10 mouse cellular contexts compared by ENCODE assay signal in genomic region chr12:109617126-109617525, GRCm38 (mm10). TPM values are rescaled to one million over a fixed set of nuclear protein-coding genes. Genes with fewer than 3 reads are reported as not detected.
DNase-seq lines count a peak whose midpoint lies in the region; ATAC-seq and TF ChIP-seq lines count a peak whose summit lies in the region.
"Had no signal": no experiment of that assay in that cellular context is flagged by ENCODE, and none has a peak within 500 bp of the region (broad histone marks: within the 10 kb centered on the region; RNA-seq: fewer than 3 reads in every experiment).

No protein-coding gene starts in this region.

- ATAC-seq in intestine, embryonic 14.5 days (replicated peaks; ENCODE audit: low FRiP score, low TSS enrichment, low read depth) = no peak
- ATAC-seq in intestine, postnatal 0 days = no peak
- ATAC-seq in embryonic facial prominence, embryonic 11.5 days (replicated peaks; ENCODE audit: insufficient number of reproducible peaks, low FRiP score, low TSS enrichment, low read depth) = peak; percentile 47; the same call in 1 of the 2 replicates
- 0 out of 2 replicates have a peak, but pooled peaks have one; percentile 38 for ATAC-seq in hindbrain, embryonic 16.5 days
- ATAC-seq in megakaryocyte-erythroid progenitor cell, adult 5-6 weeks (replicated peaks; ENCODE audit: low FRiP score, low TSS enrichment, poor library complexity, severe bottlenecking) = no peak

- DNase-seq in intestine, embryonic 14.5 days (ENCODE audit: low spot score) = peak; percentile 51
- no peak for DNase-seq in embryonic facial prominence, embryonic 11.5 days (ENCODE audit: low spot score)
- peak; percentile 59 for DNase-seq in retina, embryonic 14.5 days (ENCODE audit: low spot score)
- DNase-seq in gastrocnemius, postnatal 25 days = no peak
- DNase-seq in heart, postnatal 36 days = no peak
- DNase-seq: kidney, postnatal 4 days; liver, embryonic 13.5 days had no signal

- no peak for TF ChIP-seq CTCF in intestine, postnatal 0 days (IDR thresholded peaks at IDR 0.05; ENCODE audit: low read depth)

- no peaks in the 10 kb centered on the region for H3K27me3 ChIP-seq in intestine, embryonic 14.5 days (replicated peaks; ENCODE audit: control insufficient read depth, insufficient read depth, low read length)
- H3K27me3 ChIP-seq in intestine, postnatal 0 days (replicated peaks; ENCODE audit: control insufficient read depth, insufficient read depth, low read length) = no peaks in the 10 kb centered on the region
- no peaks in the 10 kb centered on the region for H3K27me3 ChIP-seq in embryonic facial prominence, embryonic 11.5 days (ENCODE audit: control insufficient read depth, insufficient read depth, low read length)
- H3K27me3 ChIP-seq in hindbrain, embryonic 16.5 days (replicated peaks; ENCODE audit: control insufficient read depth, insufficient read depth, low read length) = no peaks in the 10 kb centered on the region

- no peak overlapping the region for H3K4me3 ChIP-seq in intestine, embryonic 14.5 days (ENCODE audit: low read depth, low read length)
- no peak overlapping the region for H3K4me3 ChIP-seq in intestine, postnatal 0 days (ENCODE audit: low read depth, low read length)
- H3K4me3 ChIP-seq in embryonic facial prominence, embryonic 11.5 days (ENCODE audit: low read depth, low read length) = no peak overlapping the region
- no peak overlapping the region for H3K4me3 ChIP-seq in hindbrain, embryonic 16.5 days (ENCODE audit: low read length)
- H3K4me3 ChIP-seq: liver, embryonic 13.5 days had no signal

- peaks cover 2% of the 10 kb centered on the region; the same call in 1 of the 2 replicates for H3K4me1 ChIP-seq in intestine, embryonic 14.5 days (replicated peaks; ENCODE audit: control insufficient read depth, insufficient read depth, low read length)
- no peaks in the 10 kb centered on the region for H3K4me1 ChIP-seq in intestine, postnatal 0 days (replicated peaks; ENCODE audit: control insufficient read depth, insufficient read depth, low read length)
- no peaks in the 10 kb centered on the region for H3K4me1 ChIP-seq in embryonic facial prominence, embryonic 11.5 days (ENCODE audit: control insufficient read depth, insufficient read depth, low read length)
- no peaks in the 10 kb centered on the region for H3K4me1 ChIP-seq in hindbrain, embryonic 16.5 days (ENCODE audit: control insufficient read depth, insufficient read depth, low read depth, low read length)
- H3K4me1 ChIP-seq: liver, embryonic 13.5 days had no signal

- 44% methylated on average over 15 of the region's 15 CpGs for WGBS in intestine, embryonic 14.5 days
- 48% methylated on average over 15 of the region's 15 CpGs for WGBS in intestine, postnatal 0 days
- WGBS in embryonic facial prominence, embryonic 11.5 days = 48% methylated on average over 15 of the region's 15 CpGs
- WGBS in hindbrain, embryonic 16.5 days = 20% methylated on average over 13 of the region's 15 CpGs

- peak overlapping the region; percentile 13 for H3K4me2 ChIP-seq in intestine, embryonic 14.5 days (ENCODE audit: low read length)
- no peak overlapping the region for H3K4me2 ChIP-seq in intestine, postnatal 0 days (replicated peaks; ENCODE audit: low read depth)
- H3K4me2 ChIP-seq in embryonic facial prominence, embryonic 11.5 days (ENCODE audit: low read depth, low read length) = peak overlapping the region; percentile 21
- H3K4me2 ChIP-seq in hindbrain, embryonic 16.5 days (ENCODE audit: low read length) = peak overlapping the region; percentile 19; the same call in 1 of the 2 replicates
- H3K4me2 ChIP-seq: liver, embryonic 13.5 days had no signal

- no peak overlapping the region for H3K27ac ChIP-seq in intestine, embryonic 14.5 days (ENCODE audit: low read depth)
- no peak overlapping the region for H3K27ac ChIP-seq in intestine, postnatal 0 days (ENCODE audit: low read depth, low read length)
- H3K27ac ChIP-seq in embryonic facial prominence, embryonic 11.5 days (replicated peaks; ENCODE audit: low read depth, low read length) = no peak overlapping the region
- no peak overlapping the region for H3K27ac ChIP-seq in hindbrain, embryonic 16.5 days (ENCODE audit: low read depth, low read length)
- H3K27ac ChIP-seq: liver, embryonic 13.5 days had no signal

- intact Hi-C loops in heart, postnatal 36 days (cut with DNase I) = no loop called here

- H3K9me3 ChIP-seq in intestine, embryonic 14.5 days (ENCODE audit: control insufficient read depth, low read length) = no peaks in the 10 kb centered on the region
- H3K9me3 ChIP-seq in intestine, postnatal 0 days (ENCODE audit: control insufficient read depth) = no peaks in the 10 kb centered on the region
- no peaks in the 10 kb centered on the region for H3K9me3 ChIP-seq in embryonic facial prominence, embryonic 11.5 days (replicated peaks; ENCODE audit: control insufficient read depth, low read length)
- H3K9me3 ChIP-seq in hindbrain, embryonic 16.5 days (ENCODE audit: control insufficient read depth, low read length) = no peaks in the 10 kb centered on the region
- H3K9me3 ChIP-seq: liver, embryonic 13.5 days had no signal

- no peak overlapping the region for H3K9ac ChIP-seq in intestine, embryonic 14.5 days (ENCODE audit: low read length)
- no peak overlapping the region for H3K9ac ChIP-seq in intestine, postnatal 0 days (ENCODE audit: low read depth, low read length)
- no peak overlapping the region for H3K9ac ChIP-seq in embryonic facial prominence, embryonic 11.5 days (replicated peaks; ENCODE audit: low read length)
- 0 out of 2 replicates have a peak overlapping the region, but pooled peaks have one; percentile 25 for H3K9ac ChIP-seq in hindbrain, embryonic 16.5 days (ENCODE audit: low read depth, low read length)
- H3K9ac ChIP-seq: liver, embryonic 13.5 days had no signal

- H3K36me3 ChIP-seq in intestine, embryonic 14.5 days (ENCODE audit: control insufficient read depth, insufficient read depth, low read length) = peaks cover 65% of the 10 kb centered on the region
- no peaks in the 10 kb centered on the region for H3K36me3 ChIP-seq in intestine, postnatal 0 days (ENCODE audit: control insufficient read depth, insufficient read depth)
- H3K36me3 ChIP-seq in embryonic facial prominence, embryonic 11.5 days (replicated peaks; ENCODE audit: control insufficient read depth, insufficient read depth, low read depth, low read length) = no peaks in the 10 kb centered on the region
- 0 out of 2 replicates have a peak, but pooled peaks cover 8% of the 10 kb centered on the region for H3K36me3 ChIP-seq in hindbrain, embryonic 16.5 days (ENCODE audit: control insufficient read depth, insufficient read depth, low read length)
- H3K36me3 ChIP-seq: liver, embryonic 13.5 days had no signal

RNA-seq across cellular contexts. Expression of gene Rtl1, which starts 17.0 kb away (rescaled TPM):
- polyA plus RNA-seq in intestine, embryonic 14.5 days (2014; fragmentation: Nextera tagmentation; extraction: Ambion mirVana) = 1.9 TPM in 2 replicates
- polyA plus RNA-seq in intestine, postnatal 0 days (2015; fragmentation: Nextera tagmentation; extraction: Ambion mirVana) = 0.08 and 0.17 TPM in 2 replicates
- 0.84 and 0.89 TPM in 2 replicates for polyA plus RNA-seq in embryonic facial prominence, embryonic 11.5 days (2014; fragmentation: Nextera tagmentation; extraction: Ambion mirVana)
- 1.7 and 2.2 TPM in 2 replicates for polyA plus RNA-seq in hindbrain, embryonic 16.5 days (2015; fragmentation: Nextera tagmentation; extraction: Ambion mirVana)
- total RNA-seq in gastrocnemius, postnatal 25 days (2021) = not detected
- total RNA-seq in megakaryocyte-erythroid progenitor cell, adult 5-6 weeks (2014; fragmentation: Nextera tagmentation) = not detected in 2 replicates
- total RNA-seq in megakaryocyte-erythroid progenitor cell, adult 5-6 weeks (2017) = not detected in 2 replicates
- total RNA-seq in heart, postnatal 36 days (2021) = under 1 TPM; 0.05 to 0.14 TPM

Comparison
In these comparisons a context has a peak if more than half of its experiments do, and no peak if none do; other contexts are left out.
1. ATAC-seq: peak in embryonic facial prominence, embryonic 11.5 days (single experiment) and hindbrain, embryonic 16.5 days (single experiment); none in intestine, embryonic 14.5 days (single experiment), intestine, postnatal 0 days (single experiment) and megakaryocyte-erythroid progenitor cell, adult 5-6 weeks (single experiment).
2. DNase-seq: peak in intestine, embryonic 14.5 days (single experiment) and retina, embryonic 14.5 days (single experiment); none in embryonic facial prominence, embryonic 11.5 days (single experiment), gastrocnemius, postnatal 25 days (single experiment) and heart, postnatal 36 days (0 of 2).